Mouse (Mus musculus): ENCODE measurements at regions not wholly inside any gene's neighbourhood (a gene's known extent, or its start where the extent isn't known, plus 50 kb on each side); places are given as distances from the start of the nearest gene placed in this dataset.
A peak's percentile ranks its signal among the peaks of the same experiment; 100 is the strongest.
"Not testable (repeated sequence)": the region's sequence is repeated elsewhere in the genome, so short reads cannot be mapped to it uniquely, and the experiment has no call there.

DNA sequence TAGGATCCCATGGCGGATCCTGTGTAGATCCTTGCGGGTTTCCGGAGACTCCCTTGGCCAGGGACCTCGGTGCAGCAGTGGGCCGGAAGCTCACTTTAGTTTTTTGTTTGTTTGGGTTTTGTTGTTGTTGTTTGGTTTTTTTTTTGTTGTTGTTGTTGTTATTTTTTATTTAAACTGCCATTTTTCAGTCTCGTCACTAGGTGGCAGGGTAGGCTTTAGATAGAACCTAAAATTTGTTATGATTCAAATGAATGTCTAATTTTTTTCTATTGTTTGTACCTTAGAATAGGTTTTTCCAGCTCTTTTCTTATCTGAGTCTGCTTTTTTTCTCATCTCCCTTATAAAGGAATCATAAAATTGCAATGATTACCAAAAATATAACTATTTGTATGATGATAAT lies 834.4 kb upstream of the Tacstd2 start:
- intact Hi-C loops (cut with DNase I), result no loop called here
- no peak for DNase-seq (ENCODE audit: low spot score in 2 of 2)

DNA sequence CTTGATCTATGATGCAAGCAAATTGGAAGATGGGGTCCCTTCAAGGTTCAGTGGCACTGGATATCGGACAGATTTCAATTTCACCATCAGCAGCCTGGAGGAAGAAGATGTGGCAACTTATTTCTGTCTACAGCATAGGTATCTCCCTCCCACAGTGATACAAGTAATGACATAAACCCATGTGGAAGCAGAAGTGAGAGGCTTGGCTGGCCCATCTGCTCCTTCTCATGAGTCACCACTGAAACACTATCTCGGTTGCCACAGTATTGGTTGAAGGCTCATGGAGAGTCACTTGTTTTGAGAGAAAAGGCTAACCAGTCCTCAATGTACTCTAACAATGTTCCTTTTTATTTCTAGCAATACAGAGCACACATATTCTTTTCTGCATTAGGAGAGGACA lies 804.2 kb upstream of the Tacstd2 start:
- peak in 1 of 2 experiments; percentile 3 for DNase-seq (ENCODE audit: low spot score in 2 of 2)

DNA sequence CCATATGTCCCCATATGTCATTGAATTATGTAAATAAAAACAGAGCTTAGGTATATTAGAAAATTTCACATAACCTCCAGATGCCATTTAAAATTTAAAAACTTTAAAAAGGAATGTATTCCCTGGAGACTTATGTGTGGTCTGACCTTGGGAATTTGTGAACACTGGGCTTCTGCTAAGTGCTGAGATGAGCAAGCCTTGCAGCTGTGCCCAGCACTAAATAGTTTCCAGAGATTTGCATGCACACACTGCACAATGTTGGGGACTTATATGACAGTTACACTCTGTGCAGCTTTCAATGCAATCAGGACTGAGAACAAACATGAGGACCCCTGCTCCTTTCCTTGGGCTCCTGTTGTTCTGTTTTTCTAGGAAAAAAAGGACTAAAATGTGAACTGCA lies 803.6 kb upstream of the Tacstd2 start:
- intact Hi-C loops (cut with DNase I); DNase-seq (ENCODE audit: low spot score in 2 of 2): not testable (repeated sequence)

More for the DNA sequence above, 804.2 kb upstream of the Tacstd2 start:
- intact Hi-C loops (cut with DNase I), result no loop called here

DNA sequence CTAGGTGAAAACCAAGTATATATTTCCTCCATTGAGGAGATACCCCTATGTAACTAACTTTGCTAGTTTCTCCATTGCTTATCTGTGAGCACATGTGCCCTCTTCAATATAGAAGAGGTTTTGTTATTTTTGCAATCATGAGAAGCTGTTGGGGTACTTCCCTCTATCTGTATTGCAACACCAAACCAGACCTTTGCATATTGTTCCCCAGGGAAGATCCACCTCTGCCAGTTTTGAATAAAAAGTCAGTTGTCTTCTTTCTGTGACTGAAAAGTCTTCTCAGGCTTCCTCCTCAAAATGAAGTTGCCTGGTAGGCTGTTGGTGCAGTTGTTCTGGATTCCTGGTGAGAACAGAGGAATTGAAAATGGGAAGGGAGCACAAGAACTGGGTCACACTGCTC lies 775.8 kb upstream of the Tacstd2 start:
- intact Hi-C loops (cut with DNase I), result loop anchor here (5.0 kb wide), 1 partner anchor 149 kb away; no protein-coding TSS in a partner anchor
- no peak for DNase-seq (ENCODE audit: low spot score in 2 of 2)

DNA sequence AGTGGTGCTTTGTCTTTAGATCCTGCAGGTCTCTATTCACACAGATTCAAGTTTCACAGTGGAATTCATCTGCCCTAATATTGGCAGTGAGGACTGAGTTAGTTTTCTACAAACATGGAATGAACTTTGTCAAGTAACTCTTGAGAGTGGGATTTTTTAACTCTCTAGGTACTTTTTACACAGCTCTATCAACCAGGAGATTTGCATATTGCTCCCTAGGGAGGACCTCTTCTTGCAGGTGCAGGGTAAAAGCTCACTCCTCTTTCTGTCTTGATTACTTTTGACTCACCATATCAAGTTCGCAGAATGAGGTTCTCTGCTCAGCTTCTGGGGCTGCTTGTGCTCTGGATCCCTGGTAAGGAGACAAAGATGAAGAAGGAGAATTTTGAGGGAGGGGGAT lies 766.5 kb upstream of the Tacstd2 start:
- intact Hi-C loops (cut with DNase I), result no loop called here
- no peak for DNase-seq (ENCODE audit: low spot score in 2 of 2)

DNA sequence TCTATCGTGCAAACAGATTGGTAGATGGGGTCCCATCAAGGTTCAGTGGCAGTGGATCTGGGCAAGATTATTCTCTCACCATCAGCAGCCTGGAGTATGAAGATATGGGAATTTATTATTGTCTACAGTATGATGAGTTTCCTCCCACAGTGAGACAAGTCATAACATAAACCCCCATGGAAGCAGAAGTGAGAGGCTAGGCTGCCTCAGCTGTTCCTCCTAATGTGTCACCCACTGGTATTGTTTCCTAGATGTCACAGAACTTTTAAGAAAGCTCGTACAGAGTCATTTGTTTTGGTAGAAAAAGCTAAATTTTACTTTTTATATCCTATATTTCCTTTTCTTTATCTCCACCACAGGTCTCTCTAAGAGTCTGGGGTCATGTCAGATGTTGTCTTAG lies 721.1 kb upstream of the Tacstd2 start:
- no peak for DNase-seq (ENCODE audit: low spot score in 2 of 2)
- intact Hi-C loops (cut with DNase I), result no loop called here

DNA sequence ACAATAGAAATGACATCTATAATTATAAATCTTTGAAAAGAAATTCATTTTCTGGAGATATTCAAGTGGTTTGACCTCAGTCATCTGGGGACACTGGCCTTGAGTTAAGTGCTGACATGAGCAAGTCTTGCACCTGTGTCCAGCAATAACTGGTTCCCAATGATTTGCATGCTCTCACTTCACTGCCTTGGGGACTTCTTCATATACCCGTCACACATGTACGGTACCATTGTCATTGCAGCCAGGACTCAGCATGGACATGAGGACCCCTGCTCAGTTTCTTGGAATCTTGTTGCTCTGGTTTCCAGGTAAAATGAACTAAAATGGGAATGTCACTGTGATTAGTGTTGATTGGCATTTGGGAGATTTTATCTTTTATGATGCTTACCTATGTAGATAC lies 720.6 kb upstream of the Tacstd2 start:
- intact Hi-C loops (cut with DNase I), result no loop called here
- DNase-seq (ENCODE audit: low spot score in 2 of 2), result no peak

DNA sequence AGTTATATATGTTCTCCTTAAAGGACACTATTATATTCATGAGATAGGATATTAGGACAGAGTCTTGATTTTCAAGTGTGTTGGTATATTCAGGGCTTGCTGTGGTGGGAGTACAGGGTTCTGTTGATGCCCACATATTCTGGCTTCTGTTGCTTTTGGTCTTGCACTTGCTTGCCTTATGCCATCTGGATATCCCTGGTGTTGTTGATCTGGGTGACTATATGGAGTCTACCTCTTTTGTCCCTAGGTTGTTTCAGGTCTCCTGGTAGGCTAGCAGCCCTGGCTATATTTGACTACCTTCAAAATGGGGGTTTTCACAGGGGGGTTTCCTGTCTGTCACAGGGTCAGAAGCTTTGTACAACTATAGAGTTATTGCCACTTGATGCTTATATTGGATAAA lies 717.1 kb upstream of the Tacstd2 start:
- DNase-seq (ENCODE audit: low spot score in 2 of 2), result no peak
- intact Hi-C loops (cut with DNase I), result no loop called here

DNA sequence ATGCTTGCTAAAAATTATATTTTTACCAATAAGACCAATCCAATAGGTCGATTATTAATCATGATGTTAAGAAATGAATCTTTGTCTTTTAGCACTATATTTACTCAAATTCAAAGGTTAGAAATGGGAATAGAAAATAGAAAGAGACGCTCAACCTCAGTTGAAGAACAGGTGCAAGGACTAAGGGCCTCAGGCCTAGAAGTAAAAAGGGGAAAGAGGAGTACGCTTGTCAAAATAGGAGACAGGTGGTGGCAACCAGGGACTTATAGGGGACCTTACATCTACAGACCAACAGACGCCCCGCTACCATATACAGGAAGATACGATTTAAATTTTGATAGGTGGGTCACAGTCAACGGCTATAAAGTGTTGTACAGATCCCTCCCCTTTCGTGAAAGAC lies 715.7 kb upstream of the Tacstd2 start:
- DNase-seq (ENCODE audit: low spot score in 2 of 2); intact Hi-C loops (cut with DNase I): not testable (repeated sequence)

DNA sequence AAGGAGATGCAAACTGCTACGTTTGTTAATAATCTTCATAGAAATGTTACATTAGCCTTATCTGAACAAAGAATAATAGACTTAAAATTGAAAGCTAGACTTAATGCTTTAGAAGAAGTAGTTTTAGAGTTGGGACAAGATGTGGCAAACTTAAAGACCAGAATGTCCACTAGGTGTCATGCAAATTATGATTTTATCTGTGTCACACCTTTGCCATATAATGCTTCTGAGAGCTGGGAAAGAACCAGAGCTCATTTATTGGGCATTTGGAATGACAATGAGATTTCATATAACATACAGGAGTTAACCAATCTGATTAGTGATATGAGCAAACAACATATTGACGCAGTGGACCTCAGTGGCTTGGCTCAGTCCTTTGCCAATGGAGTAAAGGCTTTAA lies 714.8 kb upstream of the Tacstd2 start:
- intact Hi-C loops (cut with DNase I); DNase-seq (ENCODE audit: low spot score in 2 of 2): not testable (repeated sequence)

DNA sequence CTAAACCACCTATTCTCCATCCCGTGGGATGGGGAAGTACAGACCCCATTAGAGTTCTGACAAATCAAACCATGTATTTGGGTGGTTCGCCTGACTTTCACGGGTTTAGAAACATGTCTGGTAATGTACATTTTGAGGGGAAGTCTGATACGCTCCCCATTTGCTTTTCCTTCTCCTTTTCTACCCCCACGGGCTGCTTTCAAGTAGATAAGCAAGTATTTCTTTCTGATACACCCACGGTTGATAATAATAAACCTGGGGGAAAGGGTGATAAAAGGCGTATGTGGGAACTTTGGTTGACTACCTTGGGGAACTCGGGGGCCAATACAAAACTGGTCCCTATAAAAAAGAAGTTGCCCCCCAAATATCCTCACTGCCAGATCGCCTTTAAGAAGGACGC lies 713.7 kb upstream of the Tacstd2 start:
- DNase-seq (ENCODE audit: low spot score in 2 of 2); intact Hi-C loops (cut with DNase I): not testable (repeated sequence)

DNA sequence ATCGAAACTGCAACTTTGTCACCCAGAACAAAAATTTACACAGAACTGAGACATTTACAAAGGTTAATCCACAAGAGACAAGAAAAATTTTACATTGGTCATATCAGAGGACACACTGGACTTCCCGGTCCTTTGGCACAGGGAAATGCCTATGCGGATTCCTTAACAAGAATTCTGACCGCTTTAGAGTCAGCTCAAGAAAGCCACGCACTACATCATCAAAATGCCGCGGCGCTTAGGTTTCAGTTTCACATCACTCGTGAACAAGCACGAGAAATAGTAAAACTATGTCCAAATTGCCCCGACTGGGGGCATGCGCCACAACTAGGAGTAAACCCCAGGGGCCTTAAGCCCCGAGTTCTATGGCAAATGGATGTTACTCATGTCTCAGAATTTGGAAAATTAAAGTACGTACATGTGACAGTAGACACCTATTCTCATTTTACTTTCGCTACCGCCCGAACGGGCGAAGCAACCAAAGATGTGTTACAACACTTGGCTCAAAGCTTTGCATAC lies 712.5 kb upstream of the Tacstd2 start:
- DNase-seq (ENCODE audit: low spot score in 2 of 2); intact Hi-C loops (cut with DNase I): not testable (repeated sequence)

DNA sequence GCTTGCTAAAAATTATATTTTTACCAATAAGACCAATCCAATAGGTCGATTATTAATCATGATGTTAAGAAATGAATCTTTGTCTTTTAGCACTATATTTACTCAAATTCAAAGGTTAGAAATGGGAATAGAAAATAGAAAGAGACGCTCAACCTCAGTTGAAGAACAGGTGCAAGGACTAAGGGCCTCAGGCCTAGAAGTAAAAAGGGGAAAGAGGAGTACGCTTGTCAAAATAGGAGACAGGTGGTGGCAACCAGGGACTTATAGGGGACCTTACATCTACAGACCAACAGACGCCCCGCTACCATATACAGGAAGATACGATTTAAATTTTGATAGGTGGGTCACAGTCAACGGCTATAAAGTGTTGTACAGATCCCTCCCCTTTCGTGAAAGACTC lies 707.2 kb upstream of the Tacstd2 start:
- intact Hi-C loops (cut with DNase I), result not testable (repeated sequence)

DNA sequence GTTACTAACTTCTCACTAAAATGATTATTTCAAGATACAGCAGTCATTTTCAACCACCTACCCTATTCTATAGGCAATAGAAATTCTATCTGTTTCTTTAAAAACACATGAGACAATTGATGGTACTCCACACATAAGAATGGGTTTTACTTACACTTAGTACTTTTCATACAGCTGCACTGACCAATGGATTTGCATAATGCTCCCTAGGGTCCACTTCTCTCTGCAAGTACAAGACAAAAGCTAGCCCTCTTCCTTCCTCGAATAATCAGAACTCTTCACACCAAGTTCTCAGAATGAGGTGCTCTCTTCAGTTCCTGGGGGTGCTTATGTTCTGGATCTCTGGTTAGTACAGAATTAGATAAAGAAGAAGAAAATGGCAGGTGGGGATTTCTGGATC lies 684.1 kb upstream of the Tacstd2 start:
- DNase-seq (ENCODE audit: low spot score in 2 of 2), result no peak

More for the DNA sequence above, 707.2 kb upstream of the Tacstd2 start:
- DNase-seq (ENCODE audit: low spot score in 2 of 2), result not testable (repeated sequence)

DNA sequence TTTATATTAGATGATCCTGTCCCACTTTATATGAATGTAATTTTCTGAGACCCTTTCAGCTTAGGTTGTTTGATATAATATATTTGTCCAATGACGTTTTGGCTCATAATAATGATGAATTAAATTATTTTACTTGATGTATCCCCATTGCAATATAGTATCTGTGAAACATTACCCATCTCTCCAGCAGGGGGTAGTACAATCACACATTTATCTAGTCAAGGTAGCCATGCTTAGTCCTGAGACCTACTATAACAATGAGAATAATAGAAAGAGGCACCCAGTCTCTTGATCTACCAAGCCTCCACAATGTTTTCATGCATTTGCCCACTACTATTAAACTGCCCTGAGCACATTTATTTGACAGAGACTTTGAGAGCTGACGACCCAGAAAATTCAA lies 665.9 kb upstream of the Tacstd2 start:
- peak; percentile 1 to 5 for DNase-seq (ENCODE audit: low spot score in 2 of 2)
- intact Hi-C loops (cut with DNase I), result no loop called here

More for the DNA sequence above, 684.1 kb upstream of the Tacstd2 start:
- intact Hi-C loops (cut with DNase I), result no loop called here

DNA sequence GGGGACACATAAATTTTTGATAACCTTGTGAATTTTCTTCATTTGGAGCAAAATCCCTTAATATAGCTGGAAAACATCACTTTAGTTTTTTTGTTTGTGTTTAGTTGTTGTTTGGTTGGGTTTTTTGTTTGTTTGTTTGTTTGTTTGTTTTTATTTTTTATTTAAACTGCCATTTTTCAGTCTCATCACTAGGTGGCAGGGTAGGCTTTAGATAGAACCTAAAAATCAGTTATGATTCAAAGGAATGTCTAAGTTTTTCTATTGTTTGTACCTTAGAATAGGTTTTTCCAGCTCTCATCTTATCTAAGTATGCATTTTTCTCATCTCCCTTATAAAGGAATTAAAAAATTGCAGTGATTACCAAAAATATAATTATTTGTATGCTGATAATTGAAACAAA lies 662.4 kb upstream of the Tacstd2 start:
- DNase-seq (ENCODE audit: low spot score in 2 of 2), result no peak
- intact Hi-C loops (cut with DNase I), result no loop called here

DNA sequence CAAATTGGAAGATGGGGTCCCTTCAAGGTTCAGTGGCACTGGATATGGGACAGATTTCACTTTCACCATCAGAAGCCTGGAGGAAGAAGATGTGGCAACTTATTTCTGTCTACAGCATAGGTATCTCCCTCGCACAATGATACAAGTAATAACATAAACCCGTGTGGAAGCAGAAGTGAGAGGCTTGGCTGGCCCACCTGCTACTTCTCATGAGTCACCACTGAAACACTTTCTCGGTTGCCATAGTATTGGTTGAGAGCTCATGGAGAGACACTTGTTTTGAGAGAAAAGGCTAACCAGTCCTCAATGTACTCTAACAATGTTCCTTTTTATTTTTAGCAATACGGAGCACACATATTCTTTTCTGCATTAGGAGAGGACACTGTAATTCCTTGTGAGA lies 629.2 kb upstream of the Tacstd2 start:
- intact Hi-C loops (cut with DNase I), result loop anchor here (5.0 kb wide), 1 partner anchor 148 kb away; no protein-coding TSS in a partner anchor
- peak in 1 of 2 experiments; percentile 49 for DNase-seq (ENCODE audit: low spot score in 2 of 2)

DNA sequence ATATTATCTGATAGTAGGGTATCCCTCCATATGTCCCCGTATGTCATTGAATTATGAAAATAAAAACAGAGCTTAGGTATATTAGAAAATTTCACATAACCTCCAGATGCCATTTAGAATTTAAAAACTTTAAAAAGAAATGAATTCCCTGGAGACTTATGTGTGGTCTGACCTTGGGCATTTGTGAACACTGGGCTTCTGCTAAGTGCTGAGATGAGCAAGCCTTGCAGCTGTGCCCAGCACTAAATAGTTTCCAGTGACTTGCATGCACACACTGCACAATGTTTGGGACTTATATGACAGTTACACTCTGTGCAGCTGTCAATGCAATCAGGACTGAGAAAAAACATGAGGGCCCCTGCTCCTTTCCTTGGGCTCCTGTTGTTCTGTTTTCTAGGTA lies 628.5 kb upstream of the Tacstd2 start:
- intact Hi-C loops (cut with DNase I), result loop anchor here (5.0 kb wide), 1 partner anchor 148 kb away; no protein-coding TSS in a partner anchor
- DNase-seq (ENCODE audit: low spot score in 2 of 2), result not testable (repeated sequence)

DNA sequence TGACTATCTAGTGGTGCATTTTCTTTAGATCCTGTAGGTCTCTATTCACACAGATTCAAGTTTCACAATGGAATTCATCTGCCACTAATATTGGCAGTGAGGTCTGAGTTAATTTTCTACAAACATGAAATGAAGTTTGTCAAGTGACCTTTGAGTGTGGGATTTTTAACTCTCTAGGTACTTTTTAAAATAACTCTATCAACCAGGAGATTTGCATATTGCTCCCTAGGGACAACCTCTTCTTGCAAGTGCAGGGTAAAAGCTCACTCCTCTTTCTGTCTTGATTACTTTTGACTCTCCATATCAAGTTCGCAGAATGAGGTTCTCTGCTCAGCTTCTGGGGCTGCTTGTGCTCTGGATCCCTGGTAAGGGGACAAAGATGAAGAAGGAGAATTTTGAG lies 616.0 kb upstream of the Tacstd2 start:
- DNase-seq (ENCODE audit: low spot score in 2 of 2), result no peak
- intact Hi-C loops (cut with DNase I), result no loop called here

DNA sequence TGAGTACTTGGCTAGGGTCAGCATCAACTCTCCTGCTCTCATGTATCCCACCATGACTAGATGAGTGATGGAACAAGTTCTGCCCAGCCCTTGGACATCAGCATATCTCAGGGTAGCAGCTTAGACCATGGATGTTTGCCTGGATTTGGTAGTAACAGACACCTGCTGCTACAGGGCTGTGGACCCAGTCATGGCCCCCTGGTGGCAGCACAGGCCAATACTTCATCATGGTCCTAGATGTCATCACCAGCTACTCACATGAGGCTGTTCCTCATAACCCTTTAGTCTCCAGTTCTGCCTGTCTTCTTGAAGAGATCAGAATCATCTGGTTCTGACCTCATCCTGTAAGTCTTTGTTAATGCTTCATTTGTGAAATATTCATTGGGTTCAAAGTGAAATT lies 566.9 kb upstream of the Tacstd2 start:
- intact Hi-C loops (cut with DNase I), result no loop called here
- no peak for DNase-seq (ENCODE audit: low spot score in 2 of 2)
